Mouse (Mus musculus): ENCODE data around the gene Sgip1. TPM values are rescaled to one million over a fixed set of nuclear protein-coding genes. Genes with fewer than 3 reads are reported as not detected.

The Sgip1 gene
- total and polyA plus RNA-seq, 3 experiments = 0.92 to 5.6 TPM; not detected in 1

GRCm38 (mm10) chr4:102990016-102990415, 248.9 kb downstream of the Sgip1 start:
- H3K9me3 ChIP-seq (replicated peaks; ENCODE audit: insufficient read depth, low read length) = no peaks in the 10 kb centered on the region
- H3K36me3 ChIP-seq (ENCODE audit: control insufficient read depth in 1 of 2, insufficient read depth in 2 of 2, low read length in 2 of 2) = no peaks in the 10 kb centered on the region; a peak in 1 of 4 replicates
- H3K4me1 ChIP-seq (ENCODE audit: control insufficient read depth in 1 of 2, insufficient read depth in 2 of 2, low read length in 2 of 2) = no peaks in the 10 kb centered on the region; a peak in 1 of 4 replicates
- TF ChIP-seq E2F4 (IDR thresholded peaks at IDR 0.05; ENCODE audit: borderline replicate concordance, low read depth, low read length) (no peak), SIN3A (IDR thresholded peaks at IDR 0.05; ENCODE audit: low read length) (no peak), RCOR1 (IDR thresholded peaks at IDR 0.05; ENCODE audit: low read depth, low read length) (no peak), ZNF384 (IDR thresholded peaks at IDR 0.05; ENCODE audit: low read depth, low read length) (no peak), CHD2 (IDR thresholded peaks at IDR 0.05; ENCODE audit: low read length) (no peak), ELF1 (IDR thresholded peaks at IDR 0.05; ENCODE audit: low read depth, low read length) (no peak)
- H3K27ac ChIP-seq (ENCODE audit: control insufficient read depth, low read depth, low read length) = no peak overlapping the region
- no peak overlapping the region for H3K4me3 ChIP-seq (ENCODE audit: control insufficient read depth in 1 of 2, insufficient read depth in 1 of 2, low read depth in 2 of 2, low read length in 2 of 2)
- DNase-seq (ENCODE audit: low read depth, low spot score) = no peak
- no peak overlapping the region for H3K9ac ChIP-seq (ENCODE audit: control insufficient read depth, low read depth, low read length, poor library complexity, severe bottlenecking)
- H3K27me3 ChIP-seq (ENCODE audit: control insufficient read depth in 1 of 2, insufficient read depth in 2 of 2, low read length in 2 of 2) = 0 out of 4 replicates have a peak, but pooled peaks cover 0 to 1% of the 10 kb centered on the region in 2 experiments
- no peaks in the 10 kb centered on the region for H3K79me2 ChIP-seq (ENCODE audit: control insufficient read depth, insufficient read depth, low read length, poor library complexity)

GRCm38 (mm10) chr4:102990595-102991340, 249.7 kb downstream of the Sgip1 start:
- no peaks in the 10 kb centered on the region for H3K79me2 ChIP-seq (ENCODE audit: control insufficient read depth, insufficient read depth, low read length, poor library complexity)
- no peaks in the 10 kb centered on the region; a peak in 1 of 4 replicates for H3K4me1 ChIP-seq (ENCODE audit: control insufficient read depth in 1 of 2, insufficient read depth in 2 of 2, low read length in 2 of 2)
- H3K27ac ChIP-seq (ENCODE audit: control insufficient read depth, low read depth, low read length) = no peak overlapping the region
- no peak overlapping the region for H3K9ac ChIP-seq (ENCODE audit: control insufficient read depth, low read depth, low read length, poor library complexity, severe bottlenecking)
- TF ChIP-seq MYB (IDR thresholded peaks at IDR 0.05; ENCODE audit: low read depth, low read length) = no peak
- TF ChIP-seq CHD2 (IDR thresholded peaks at IDR 0.05; ENCODE audit: low read length) = no peak
- no peak for TF ChIP-seq MAX (IDR thresholded peaks at IDR 0.05; ENCODE audit: low read length)
- TF ChIP-seq E2F4 (IDR thresholded peaks at IDR 0.05; ENCODE audit: borderline replicate concordance, low read depth, low read length) = no peak
- no peak for TF ChIP-seq GATA1 (IDR thresholded peaks at IDR 0.05; ENCODE audit: low read depth, low read length)
- TF ChIP-seq TAL1 (IDR thresholded peaks at IDR 0.05; ENCODE audit: low read length) = no peak
- TF ChIP-seq UBTF (IDR thresholded peaks at IDR 0.05; ENCODE audit: borderline replicate concordance, insufficient read depth, low read depth, low read length) = no peak
- no peak for TF ChIP-seq RAD21 (IDR thresholded peaks at IDR 0.05; ENCODE audit: low read depth, low read length)
- no peak for TF ChIP-seq HCFC1 (IDR thresholded peaks at IDR 0.05; ENCODE audit: low read depth, low read length)
- no peak for TF ChIP-seq NELFE (IDR thresholded peaks at IDR 0.05; ENCODE audit: low read depth, low read length)
- no peak for TF ChIP-seq ZMIZ1 (IDR thresholded peaks at IDR 0.05; ENCODE audit: low read depth, low read length)
- TF ChIP-seq CHD1 (IDR thresholded peaks at IDR 0.05; ENCODE audit: low read depth, low read length) = no peak
- no peaks in the 10 kb centered on the region for H3K9me3 ChIP-seq (replicated peaks; ENCODE audit: insufficient read depth, low read length)
- no peaks in the 10 kb centered on the region; a peak in 1 of 4 replicates for H3K36me3 ChIP-seq (ENCODE audit: control insufficient read depth in 1 of 2, insufficient read depth in 2 of 2, low read length in 2 of 2)
- H3K27me3 ChIP-seq (ENCODE audit: control insufficient read depth in 1 of 2, insufficient read depth in 2 of 2, low read length in 2 of 2) = 0 out of 4 replicates have a peak, but pooled peaks cover 0 to 1% of the 10 kb centered on the region in 2 experiments
- no peak overlapping the region for H3K4me3 ChIP-seq (ENCODE audit: control insufficient read depth in 1 of 2, insufficient read depth in 1 of 2, low read depth in 2 of 2, low read length in 2 of 2)
- DNase-seq (ENCODE audit: low read depth, low spot score) = no peak
